Mouse (Mus musculus) cerebellum, adult 2 months (tissue): ENCODE measurements around the gene Ccnd3.

Source experiments
- CTCF ChIP-seq: fragments of 200-500 bp; IDR thresholded peaks from 2 replicates; pipeline ENCODE4 v1.5.1; 2011; ENCODE audit warnings: low read depth, mild to moderate bottlenecking, control low read depth, low read length, moderate library complexity, borderline replicate concordance; ENCODE audit not compliant: insufficient read depth
- POLR2A ChIP-seq: fragments of 200-500 bp; IDR thresholded peaks from 2 replicates; pipeline ENCODE4 v1.6.1; 2011; ENCODE audit warnings: low read length, control low read depth, borderline replicate concordance; ENCODE audit not compliant: insufficient read depth

- no peak for TF ChIP-seq CTCF
- TF ChIP-seq POLR2A: no peak
These were observed 715 bp downstream of the Ccnd3 start for GRCm38 (mm10) chr17:47505566-47505965.
